ENCODE assay signal across 8 mouse cellular contexts in the genomic region with DNA sequence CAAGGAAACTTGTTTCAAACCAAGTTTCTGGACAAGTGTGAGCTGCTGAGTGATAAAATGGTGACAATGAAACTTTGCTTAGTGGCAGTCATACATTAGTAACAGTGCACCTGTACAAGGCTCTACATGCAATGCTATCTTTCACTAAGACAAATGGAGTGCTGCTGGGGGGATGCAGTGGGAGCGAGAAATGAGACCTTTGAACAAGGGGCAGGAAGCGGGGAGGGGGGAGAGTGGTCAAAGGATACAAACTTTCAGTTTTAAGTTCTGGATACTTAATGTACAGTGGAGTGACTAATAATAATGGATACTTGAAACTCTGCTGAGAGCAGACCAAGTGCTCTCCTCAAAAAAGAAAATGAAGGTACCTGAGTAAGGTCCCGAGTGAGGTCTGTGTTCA. TPM values are rescaled to one million over a fixed set of nuclear protein-coding genes. Genes with fewer than 3 reads are reported as not detected.
DNase-seq lines count a peak whose midpoint lies in the region; ATAC-seq and TF ChIP-seq lines count a peak whose summit lies in the region.

No protein-coding gene starts in this region.

- no peaks in the 10 kb centered on the region for H3K9me3 ChIP-seq in heart, embryonic 14.5 days (ENCODE audit: control insufficient read depth, low read length)
- no peaks in the 10 kb centered on the region for H3K9me3 ChIP-seq in hindbrain, postnatal 0 days (ENCODE audit: low read length)
- H3K9me3 ChIP-seq in midbrain, embryonic 13.5 days, result no peaks in the 10 kb centered on the region

- TF ChIP-seq POLR2A in cortical plate, adult 2 months (IDR thresholded peaks at IDR 0.05; ENCODE audit: extremely low read depth, insufficient read depth, low read length), result no peak

- H3K4me3 ChIP-seq in heart, embryonic 14.5 days (ENCODE audit: control insufficient read depth in 1 of 2, insufficient read depth in 1 of 2, low read depth in 1 of 2, low read length in 2 of 2), result peak overlapping the region; percentile 10 to 99; a peak in 3 of 4 replicates
- H3K4me3 ChIP-seq in cortical plate, adult 2 months (ENCODE audit: insufficient read depth, low read length), result peak overlapping the region; percentile 6; the same call in 1 of the 2 replicates
- peak overlapping the region; percentile 99 for H3K4me3 ChIP-seq in hindbrain, postnatal 0 days (ENCODE audit: low read length)
- H3K4me3 ChIP-seq in midbrain, embryonic 13.5 days (replicated peaks), result peak overlapping the region; percentile 97

- no peak for DNase-seq in heart, postnatal 36 days
- DNase-seq in hindbrain, postnatal 0 days (ENCODE audit: low spot score), result no peak
- DNase-seq in urinary bladder, adult 18-20 months (ENCODE audit: low spot score in 2 of 2), result no peak
- no peak for DNase-seq in gastrocnemius, adult 8-10 months (ENCODE audit: low spot score in 2 of 2)
- DNase-seq in spleen, postnatal 10 days (ENCODE audit: low spot score in 2 of 2), result no peak

- no peak for ATAC-seq in heart, embryonic 14.5 days (ENCODE audit: insufficient number of reproducible peaks, insufficient read depth, low FRiP score, low read depth)
- no peak for ATAC-seq in hindbrain, postnatal 0 days
- no peak for ATAC-seq in midbrain, embryonic 13.5 days

- peaks cover 3 to 36% of the 10 kb centered on the region in 2 experiments for H3K4me1 ChIP-seq in heart, embryonic 14.5 days (ENCODE audit: control insufficient read depth in 2 of 2, insufficient read depth in 2 of 2, low read length in 2 of 2)
- peaks cover 6% of the 10 kb centered on the region for H3K4me1 ChIP-seq in cortical plate, adult 2 months (ENCODE audit: control insufficient read depth, insufficient read depth, low read length)
- 0 out of 2 replicates have a peak, but pooled peaks cover 6% of the 10 kb centered on the region for H3K4me1 ChIP-seq in hindbrain, postnatal 0 days (ENCODE audit: insufficient read depth, low read length)
- peaks cover 37% of the 10 kb centered on the region for H3K4me1 ChIP-seq in midbrain, embryonic 13.5 days (replicated peaks)

- H3K27me3 ChIP-seq in heart, embryonic 14.5 days (ENCODE audit: control insufficient read depth, insufficient read depth, low read length), result no peaks in the 10 kb centered on the region
- H3K27me3 ChIP-seq in hindbrain, postnatal 0 days (ENCODE audit: insufficient read depth, low read length), result no peaks in the 10 kb centered on the region
- no peaks in the 10 kb centered on the region for H3K27me3 ChIP-seq in midbrain, embryonic 13.5 days

- H3K9ac ChIP-seq in heart, embryonic 14.5 days (ENCODE audit: low read length), result peak overlapping the region; percentile 100
- peak overlapping the region; percentile 99 for H3K9ac ChIP-seq in hindbrain, postnatal 0 days (replicated peaks; ENCODE audit: low read length)
- H3K9ac ChIP-seq in midbrain, embryonic 13.5 days (replicated peaks), result peak overlapping the region; percentile 98

- WGBS in heart, embryonic 14.5 days, result 31% methylated on average over 3 of the region's 3 CpGs
- 28% methylated on average over 3 of the region's 3 CpGs for WGBS in hindbrain, postnatal 0 days
- WGBS in midbrain, embryonic 13.5 days, result 41% methylated on average over 3 of the region's 3 CpGs

- no peak overlapping the region for H3K27ac ChIP-seq in heart, embryonic 14.5 days (replicated peaks in 1 of 2; ENCODE audit: control insufficient read depth in 1 of 2, insufficient read depth in 1 of 2, low read depth in 2 of 2, low read length in 2 of 2)
- H3K27ac ChIP-seq in cortical plate, adult 2 months (ENCODE audit: insufficient read depth, low read length), result no peak overlapping the region
- no peak overlapping the region for H3K27ac ChIP-seq in hindbrain, postnatal 0 days
- no peak overlapping the region for H3K27ac ChIP-seq in midbrain, embryonic 13.5 days

- peaks cover 9% of the 10 kb centered on the region; the same call in 1 of the 2 replicates for H3K36me3 ChIP-seq in heart, embryonic 14.5 days (ENCODE audit: control insufficient read depth, insufficient read depth, low read length)
- H3K36me3 ChIP-seq in hindbrain, postnatal 0 days (ENCODE audit: insufficient read depth, low read length), result peaks cover 4% of the 10 kb centered on the region; the same call in 1 of the 2 replicates
- peaks cover 3% of the 10 kb centered on the region; the same call in 1 of the 2 replicates for H3K36me3 ChIP-seq in midbrain, embryonic 13.5 days

- intact Hi-C loops in heart, postnatal 36 days (cut with DNase I), result loop anchor here (2.0 kb wide), 1 partner anchor 68 kb away; the partner anchor contains the start of gene Cfl2

- H3K4me2 ChIP-seq in heart, embryonic 14.5 days (ENCODE audit: low read length), result peak overlapping the region; percentile 77
- H3K4me2 ChIP-seq in hindbrain, postnatal 0 days (ENCODE audit: low read depth, low read length), result peak overlapping the region; percentile 64
- H3K4me2 ChIP-seq in midbrain, embryonic 13.5 days (replicated peaks), result peak overlapping the region; percentile 65

- TF ChIP-seq CTCF in cortical plate, adult 2 months (IDR thresholded peaks at IDR 0.05; ENCODE audit: extremely low read depth, insufficient read depth, low read length), result no peak
- TF ChIP-seq CTCF in hindbrain, postnatal 0 days (IDR thresholded peaks at IDR 0.05; ENCODE audit: low read depth), result no peak

RNA-seq across cellular contexts. Expression of gene Snx6, which starts 1.1 kb away (rescaled TPM):
- polyA plus RNA-seq in heart, embryonic 14.5 days (2014; fragmentation: Nextera tagmentation; extraction: Ambion mirVana), result 110 and 125 TPM in 2 replicates
- total RNA-seq in heart, postnatal 36 days (2021), result 10 to 100 TPM; 30.9 to 34.6 TPM
- 37.3 and 39.7 TPM in 2 replicates for polyA plus RNA-seq in cortical plate, adult 2 months (2012; rRNA removed)
- total RNA-seq in hindbrain, postnatal 0 days (2014; rRNA removed), result 55.4 and 57.6 TPM in 2 replicates
- 141 and 150 TPM in 2 replicates for polyA plus RNA-seq in hindbrain, postnatal 0 days (2015; fragmentation: Nextera tagmentation; extraction: Ambion mirVana)
- 183 and 192 TPM in 2 replicates for polyA plus RNA-seq in midbrain, embryonic 13.5 days (2015; fragmentation: Nextera tagmentation; extraction: Ambion mirVana)
- 10 to 100 TPM; 19.1 to 21.2 (median 19.7) TPM for total RNA-seq in gastrocnemius, adult 8-10 months (2022)

Comparison
In these comparisons a context has a peak if more than half of its experiments do, and no peak if none do; other contexts are left out.
1. H3K4me3 ChIP-seq: peak in every context shown above with its lines; median percentile 99 in hindbrain, postnatal 0 days; 97 in midbrain, embryonic 13.5 days; 54 in heart, embryonic 14.5 days; 6 in cortical plate, adult 2 months.